Mouse (Mus musculus) ovary, postnatal 14 days (tissue): ENCODE data around the gene Igtp.
"Not testable (repeated sequence)": the region's sequence is repeated elsewhere in the genome, so short reads cannot be mapped to it uniquely, and the experiment has no call there.

Experiments used
- DNase-seq: peaks from one replicate; pipeline ENCODE4 v3.0.0; 2022; ENCODE audit warnings: low spot score

Gene Igtp

GRCm38 (mm10) chr11:58199229-58200037, at the start of gene Igtp, which contains the start of gene Irgm2:
Gene Igtp (plus strand): TSS chr11:58199556.
Gene Irgm2 (plus strand): TSS chr11:58199618.
- DNase-seq: peak; percentile 65

DNA sequence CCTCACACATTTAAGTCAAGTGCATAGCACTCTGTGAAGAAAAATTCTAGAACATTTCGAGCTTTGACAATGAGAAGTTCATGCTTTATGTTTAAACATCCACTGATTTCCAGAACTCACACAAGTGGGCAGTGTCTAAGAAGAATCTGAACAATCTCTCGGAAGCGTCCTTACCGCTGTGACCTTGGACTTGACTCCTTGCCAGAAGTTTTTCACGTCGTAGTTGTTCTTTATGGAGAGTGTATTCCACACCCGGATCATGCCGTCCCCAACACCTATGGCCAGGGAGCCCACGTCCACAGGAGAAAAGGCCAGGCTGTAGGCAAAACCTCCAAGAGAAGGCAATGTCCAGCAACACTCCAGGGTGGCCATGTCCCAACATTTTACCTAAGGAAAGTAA, 43.9 kb upstream of the Igtp start:
- no peak for DNase-seq

DNA sequence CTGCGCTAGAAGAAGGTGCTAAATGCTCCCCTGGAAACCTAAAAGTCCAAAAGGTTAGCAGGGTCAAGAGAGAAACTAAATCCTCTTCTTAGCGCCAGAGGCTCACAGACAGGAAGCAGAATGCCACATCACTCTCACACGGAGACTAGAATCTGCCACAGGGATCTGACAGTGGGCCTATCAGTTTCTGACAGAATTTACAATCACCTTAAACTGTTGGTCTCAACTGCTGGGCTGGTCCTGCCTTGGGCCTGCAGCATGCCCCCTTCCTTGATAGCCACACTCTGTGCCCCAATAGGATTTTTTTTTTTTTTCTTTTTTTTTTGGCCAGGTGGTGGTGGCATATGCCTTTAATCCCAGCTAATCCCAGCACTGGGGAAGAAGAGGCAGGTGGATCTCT, 42.5 kb upstream of the Igtp start:
- DNase-seq: no peak

DNA sequence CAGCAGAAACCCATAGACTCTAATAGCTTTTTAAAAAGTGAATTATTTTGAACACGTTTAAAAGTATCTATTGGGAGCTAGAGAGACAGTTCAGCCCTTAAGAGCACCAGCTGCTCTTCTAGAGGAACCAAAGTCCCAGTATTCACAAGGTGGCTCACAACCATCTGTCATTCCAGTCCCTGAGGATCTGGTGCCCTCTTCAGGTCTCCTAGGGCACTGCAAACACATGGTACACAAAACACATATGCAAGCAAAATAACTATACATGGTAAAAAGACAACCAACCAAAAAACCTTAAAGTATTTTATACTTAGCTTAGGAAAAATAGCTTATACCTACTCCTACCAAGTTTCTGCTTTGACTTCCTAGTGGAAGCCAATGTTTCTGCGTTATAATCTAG, 34.3 kb upstream of the Igtp start:
- DNase-seq: no peak

- DNase-seq: no peak
These were observed 31.6 kb upstream of the Igtp start for GRCm38 (mm10) chr11:58167822-58168166.

DNA sequence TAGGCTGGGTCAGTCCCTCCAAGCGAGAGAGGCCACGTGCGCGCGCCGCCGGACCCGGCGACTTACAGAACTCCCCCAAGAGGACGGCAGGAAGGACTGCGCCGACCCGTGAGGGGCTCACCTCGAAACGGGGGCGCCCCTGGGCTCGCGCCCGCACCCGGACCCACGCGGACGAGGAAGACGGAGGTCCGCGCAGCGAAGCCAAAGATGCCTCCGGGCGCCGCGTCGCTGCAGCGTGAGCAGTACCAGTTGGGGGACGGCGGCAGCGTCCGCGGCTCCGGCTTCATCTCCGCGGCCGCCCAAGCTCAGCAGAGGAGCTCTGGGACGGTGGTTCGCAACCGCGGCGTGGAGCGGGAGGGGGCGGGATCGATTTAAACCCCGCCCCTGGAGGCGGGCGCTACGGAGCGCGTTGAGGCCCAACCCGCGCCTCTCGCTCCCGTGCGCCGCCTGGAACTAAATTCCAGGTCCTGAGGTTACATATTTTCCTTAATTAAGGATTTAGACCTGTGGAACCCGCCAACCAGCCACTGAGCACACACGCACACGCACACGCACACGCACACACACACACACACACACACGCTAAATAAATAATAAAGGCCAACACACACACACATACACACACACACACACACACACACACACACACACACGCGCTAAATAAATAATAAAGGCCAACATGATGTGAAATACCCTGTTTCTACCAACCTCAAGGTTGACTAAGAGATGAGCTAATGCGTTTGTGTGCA, 31.0 kb upstream of the Igtp start, which contains the start of gene Gemin5:
Gene Gemin5 (minus strand): TSS at position 373 of the 749 bp plus-strand sequence.
- DNase-seq: peak; percentile 84

- DNase-seq: no peak
These were observed 29.7 kb upstream of the Igtp start for GRCm38 (mm10) chr11:58169666-58170065.

DNA sequence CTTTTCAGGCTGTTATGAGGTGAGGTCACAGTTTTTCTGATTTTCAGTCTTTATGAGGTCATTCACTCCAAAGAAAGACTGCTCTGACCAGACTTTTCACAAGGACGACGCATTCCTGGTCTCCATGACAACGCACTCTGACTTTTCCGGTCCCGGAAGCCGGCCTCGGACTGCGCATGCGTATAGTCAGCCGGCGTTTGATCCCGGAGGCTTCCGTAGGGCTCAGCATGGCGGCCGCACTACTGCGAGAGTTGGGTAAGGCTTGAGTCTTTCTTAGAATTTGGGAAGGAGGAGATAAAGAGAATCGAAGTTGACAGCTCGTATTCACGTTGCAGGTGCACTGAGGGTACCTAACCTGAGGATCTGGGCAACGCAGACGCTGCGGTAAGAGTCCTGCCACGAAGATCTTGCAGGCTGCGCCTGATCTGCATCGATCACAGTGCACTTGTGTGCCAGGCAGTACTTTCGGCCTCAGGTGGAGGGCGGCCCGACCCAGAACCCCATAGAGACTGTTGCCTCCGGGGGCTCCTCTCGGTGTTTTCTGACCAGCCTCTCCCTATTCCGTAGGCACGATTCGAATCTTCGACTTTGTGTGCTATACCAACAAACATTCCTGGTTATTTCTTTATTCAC, 27.8 kb upstream of the Igtp start, which contains the start of gene Mrpl22:
Gene Mrpl22 (plus strand): TSS at position 203 of the 633 bp plus-strand sequence.
- peak; percentile 97 for DNase-seq

DNA sequence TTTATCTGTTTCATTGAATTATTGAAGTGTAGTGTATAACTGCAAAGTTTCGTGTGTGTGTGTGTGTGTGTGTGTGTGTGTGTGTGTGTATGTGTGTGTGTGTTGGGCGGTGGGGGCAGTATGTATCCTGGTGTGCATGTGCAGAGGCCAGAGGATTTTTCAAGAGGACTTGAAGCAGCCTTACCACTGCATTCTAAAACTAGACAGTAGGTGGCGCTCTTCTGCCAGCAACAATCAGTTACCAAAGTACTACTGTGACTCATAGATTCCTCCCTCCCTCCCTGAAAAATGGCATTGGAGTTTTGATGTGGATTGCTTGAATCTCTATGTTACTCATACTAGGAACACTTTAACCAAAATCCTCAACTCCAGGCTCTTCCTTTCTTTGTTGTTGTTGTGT, 19.8 kb upstream of the Igtp start:
- DNase-seq: peak; percentile 67

DNA sequence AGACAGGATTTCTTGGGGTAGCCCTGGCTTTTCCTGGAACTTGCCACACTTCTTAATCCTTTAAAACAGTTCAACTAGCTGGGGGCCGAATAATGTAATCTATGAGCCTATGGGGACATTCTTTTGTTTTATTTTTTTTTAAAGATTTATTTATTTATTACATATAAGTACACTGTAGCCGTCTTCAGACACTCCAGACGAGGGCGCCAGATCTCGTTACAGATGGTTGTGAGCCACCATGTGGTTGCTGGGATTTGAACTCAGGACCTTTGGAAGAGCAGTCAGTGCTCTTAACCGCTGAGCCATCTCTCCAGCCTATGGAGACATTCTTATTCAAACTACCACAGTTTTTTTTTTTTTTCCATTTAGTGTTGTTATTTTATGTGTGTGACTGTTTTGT, 19.4 kb upstream of the Igtp start:
- DNase-seq: not testable (repeated sequence)

DNA sequence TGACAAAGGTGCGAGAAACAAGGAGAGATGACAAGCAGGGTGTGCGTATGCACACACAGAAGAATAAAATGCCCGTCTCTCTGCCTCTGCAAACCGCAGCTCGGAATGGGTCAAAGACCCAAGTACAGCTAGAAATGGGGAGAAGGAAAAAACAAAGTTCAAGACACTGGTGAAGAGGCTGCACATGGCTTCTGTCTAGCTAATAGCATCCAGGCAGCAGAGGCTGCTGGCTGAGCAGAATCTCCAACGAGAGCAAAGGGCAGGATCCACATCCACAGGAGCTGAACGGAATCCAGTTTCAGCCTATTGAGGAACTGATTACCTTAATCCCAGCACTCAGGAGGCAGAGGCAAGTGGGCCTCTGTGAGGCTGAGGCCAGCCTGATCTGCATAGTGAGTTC, 18.6 kb upstream of the Igtp start:
- DNase-seq: no peak

DNA sequence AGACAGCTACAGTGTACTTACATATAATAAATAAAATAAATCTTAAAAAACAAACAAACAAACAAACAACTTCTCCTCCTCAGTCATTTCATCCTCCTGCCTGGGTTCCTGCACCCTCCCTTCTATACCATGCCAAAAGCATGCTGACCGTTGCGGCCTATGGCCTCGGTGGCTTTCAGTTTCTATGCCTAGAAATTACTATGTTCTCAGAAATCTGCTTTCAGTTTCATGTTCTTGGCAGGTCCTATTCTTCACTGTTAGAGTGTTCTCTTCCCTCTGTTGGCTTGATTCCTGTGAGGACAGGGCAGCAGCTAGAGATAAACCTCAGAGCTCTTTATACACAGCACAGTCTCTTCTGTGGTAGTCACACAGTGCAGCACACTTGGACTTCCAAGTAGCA, 15.8 kb upstream of the Igtp start:
- no peak for DNase-seq

DNA sequence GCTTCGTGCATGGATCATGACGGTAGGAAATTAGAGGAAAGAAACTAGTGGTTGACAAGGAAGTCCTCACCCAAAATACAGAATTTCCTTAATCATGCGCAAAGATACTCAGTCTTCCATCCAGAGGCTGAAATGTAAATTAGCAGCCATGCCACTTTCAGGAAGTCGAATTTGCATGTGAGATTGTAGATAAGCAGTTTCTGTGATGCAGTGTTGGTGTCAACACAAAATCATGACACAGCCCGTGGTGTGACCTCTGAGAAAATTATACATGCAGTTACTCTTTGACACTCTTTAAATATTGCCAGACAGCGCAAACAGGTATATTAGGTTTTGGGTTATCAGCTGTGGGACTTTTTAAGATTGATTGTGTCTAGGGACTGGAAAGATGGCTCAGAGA, 9.7 kb upstream of the Igtp start:
- DNase-seq: no peak

GRCm38 (mm10) chr11:58193326-58193725, 6.0 kb upstream of the Igtp start:
- no peak for DNase-seq

GRCm38 (mm10) chr11:58193860-58194520, 5.4 kb upstream of the Igtp start:
- no peak for DNase-seq

DNA sequence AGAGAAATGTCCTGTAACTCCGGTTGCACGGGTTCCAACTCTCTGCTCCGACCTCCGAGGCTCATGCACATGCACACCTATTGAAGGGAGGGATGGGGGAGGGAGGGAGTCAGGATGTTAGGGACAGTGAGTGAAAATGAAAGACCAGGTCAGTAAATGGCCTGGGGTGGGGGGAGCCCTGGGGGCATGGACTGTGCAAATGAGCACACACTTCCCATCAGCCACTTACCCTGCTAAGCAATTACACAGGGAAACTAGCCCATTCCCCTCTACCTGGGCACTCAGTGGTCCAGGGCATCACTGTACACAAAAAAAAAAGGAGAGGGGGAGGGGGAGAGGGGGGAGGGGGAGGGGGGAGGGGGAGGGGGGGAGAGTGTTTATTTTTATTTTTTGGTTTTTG, 693 bp upstream of the Igtp start:
- no peak for DNase-seq

DNA sequence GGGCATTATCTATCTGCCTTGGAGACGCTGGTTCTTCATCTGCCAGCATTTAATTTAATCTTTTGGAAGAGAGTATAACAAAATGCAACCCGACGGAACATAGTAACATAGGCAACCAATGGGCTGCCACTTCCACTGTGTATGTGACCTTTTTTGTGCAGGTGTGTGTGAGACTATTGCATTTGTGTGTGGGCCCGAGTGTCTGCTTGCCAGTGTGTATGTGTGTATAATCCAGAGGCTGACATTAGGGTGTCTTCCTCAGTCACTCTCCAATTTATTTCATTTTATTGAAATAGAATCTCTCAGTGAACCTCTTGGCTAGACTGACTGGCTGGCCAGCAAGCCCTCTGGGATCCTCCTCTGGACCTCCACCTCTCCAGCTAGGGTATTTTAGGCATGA, 870 bp downstream of the Igtp start:
- DNase-seq: no peak

DNA sequence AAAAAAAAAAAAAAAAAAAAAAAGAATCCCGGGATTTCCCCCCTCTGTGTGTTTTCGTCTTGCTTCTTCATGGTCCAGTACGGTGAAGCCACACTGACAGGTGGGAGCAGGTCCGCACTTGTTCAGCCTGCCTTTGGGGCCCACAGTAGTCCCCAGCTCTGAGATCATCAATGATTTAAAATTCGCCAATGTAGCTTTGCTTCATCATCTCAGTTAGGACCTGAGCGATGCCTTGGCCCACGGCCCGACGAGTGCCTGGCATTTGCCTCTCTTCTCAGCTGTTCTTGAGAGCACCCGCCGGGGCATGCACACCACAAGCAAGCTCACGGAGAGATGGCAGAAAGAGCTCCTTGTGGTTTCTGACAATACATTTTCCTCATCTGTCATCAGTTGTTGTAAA, 1.7 kb downstream of the Igtp start:
- no peak for DNase-seq

DNA sequence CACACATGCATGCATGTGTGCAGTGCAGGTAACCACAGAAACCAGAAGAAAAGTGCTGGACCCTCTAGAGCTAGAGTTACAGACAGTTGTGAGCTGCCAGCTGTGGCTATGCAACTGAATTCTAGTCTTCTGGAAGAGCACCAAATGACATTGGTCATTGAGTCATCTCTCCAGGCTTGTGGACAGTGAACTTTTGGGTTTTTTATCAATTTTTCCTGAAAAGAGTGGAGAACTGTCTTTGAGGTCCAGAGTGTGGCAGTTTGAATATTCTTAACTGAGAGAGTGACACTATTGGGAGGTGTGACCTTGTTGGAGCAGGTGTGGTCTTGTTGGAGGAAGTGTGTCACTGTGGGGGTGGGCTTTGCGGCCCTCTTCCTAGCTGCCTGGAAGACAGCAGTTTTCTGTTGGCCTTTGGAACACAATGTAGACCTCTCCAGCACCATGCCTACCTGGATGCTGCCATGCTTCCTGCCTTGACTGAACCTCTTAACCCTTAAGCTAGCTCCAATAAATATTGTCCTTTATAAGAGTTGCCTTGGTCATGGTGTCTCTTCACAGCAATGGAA, 11.0 kb downstream of the Igtp start:
- no peak for DNase-seq

- no peak for DNase-seq
These were observed 11.8 kb downstream of the Igtp start for GRCm38 (mm10) chr11:58211062-58211681.

- no peak for DNase-seq
These were observed 12.3 kb downstream of the Igtp start for GRCm38 (mm10) chr11:58211682-58212067.
